Mouse (Mus musculus) layer of hippocampus, adult 2 months (tissue): ENCODE data around the gene Mipol1. TPM values are rescaled to one million over a fixed set of nuclear protein-coding genes. Genes with fewer than 3 reads are reported as not detected.
A peak's percentile ranks its signal among the peaks of the same experiment; 100 is the strongest.

ENCODE experiments used
- DNase-seq, 2 experiments: peaks; one replicate each; pipeline ENCODE4 v3.0.0; 2022; ENCODE audit warnings: low spot score in 2 of 2
- H3K27ac ChIP-seq: fragments of 200-600 bp; 2 replicates; pipeline ENCODE4 v1.8.1; 2022
- H3K4me3 ChIP-seq: fragments of 200-600 bp; 2 replicates; pipeline ENCODE4 v1.8.1; 2022; ENCODE audit warnings: mild to moderate bottlenecking
- CTCF ChIP-seq: fragments of 200-600 bp; conservative IDR thresholded peaks from 2 replicates; pipeline ENCODE4 v1.8.1; 2022; ENCODE audit warnings: antibody characterized with exemption, mild to moderate bottlenecking, moderate library complexity
- total RNA-seq, 2 experiments: library from RNA; stranded (reverse); gene quantifications; 2 replicates each; pipeline ENCODE4 v1.2.3; 2021

Gene Mipol1
- total RNA-seq, 2 experiments from 2014 or later, result 6.3 to 7.6 TPM

DNA sequence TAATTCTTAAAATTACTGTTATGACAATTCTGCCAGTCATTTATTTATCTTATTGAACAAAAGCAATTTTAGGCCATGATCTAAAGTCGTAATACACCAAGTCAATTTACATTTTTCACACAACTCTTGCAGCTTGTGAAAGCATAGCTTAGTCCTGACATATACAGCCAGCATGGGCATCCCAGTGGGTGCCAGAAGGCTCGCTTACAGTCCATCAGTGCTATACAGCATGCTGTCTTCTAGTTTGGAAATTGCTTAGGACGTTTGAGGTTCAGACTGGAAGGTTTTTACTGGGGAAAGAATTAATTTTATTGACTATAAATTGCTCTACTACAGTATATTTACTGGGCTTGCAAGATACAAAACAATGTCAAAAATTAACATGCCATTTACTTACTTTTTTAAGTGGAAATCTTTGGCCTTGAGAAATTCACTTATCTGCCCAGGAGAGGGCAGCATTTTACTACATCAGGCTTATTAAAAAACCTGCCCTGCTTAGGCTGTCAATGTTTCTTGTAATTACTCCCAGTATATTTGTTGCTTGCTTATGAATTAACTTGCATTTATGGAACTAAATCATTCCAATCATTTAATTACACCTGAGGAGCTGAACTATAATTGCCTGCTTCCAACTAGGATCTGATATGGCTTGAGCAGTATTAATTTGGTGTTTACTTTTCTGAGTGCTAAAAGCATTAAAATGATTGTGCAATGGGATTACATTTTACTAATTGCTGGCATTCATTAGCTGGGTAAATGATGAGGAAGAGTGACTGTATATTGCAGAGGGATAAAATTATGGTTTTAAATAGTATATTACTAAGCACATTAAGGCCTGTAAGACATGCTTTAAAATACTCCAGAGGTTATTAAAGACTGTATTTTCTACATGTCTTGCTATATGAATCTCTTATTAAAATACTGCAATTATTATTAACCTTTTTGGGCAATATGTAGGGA, 51.2 kb downstream of the Mipol1 start:
- peak; percentile 88 for TF ChIP-seq CTCF
- H3K27ac ChIP-seq, result no peak overlapping the region
- no peak overlapping the region for H3K4me3 ChIP-seq
- peak; percentile 16 to 48 for DNase-seq

DNA sequence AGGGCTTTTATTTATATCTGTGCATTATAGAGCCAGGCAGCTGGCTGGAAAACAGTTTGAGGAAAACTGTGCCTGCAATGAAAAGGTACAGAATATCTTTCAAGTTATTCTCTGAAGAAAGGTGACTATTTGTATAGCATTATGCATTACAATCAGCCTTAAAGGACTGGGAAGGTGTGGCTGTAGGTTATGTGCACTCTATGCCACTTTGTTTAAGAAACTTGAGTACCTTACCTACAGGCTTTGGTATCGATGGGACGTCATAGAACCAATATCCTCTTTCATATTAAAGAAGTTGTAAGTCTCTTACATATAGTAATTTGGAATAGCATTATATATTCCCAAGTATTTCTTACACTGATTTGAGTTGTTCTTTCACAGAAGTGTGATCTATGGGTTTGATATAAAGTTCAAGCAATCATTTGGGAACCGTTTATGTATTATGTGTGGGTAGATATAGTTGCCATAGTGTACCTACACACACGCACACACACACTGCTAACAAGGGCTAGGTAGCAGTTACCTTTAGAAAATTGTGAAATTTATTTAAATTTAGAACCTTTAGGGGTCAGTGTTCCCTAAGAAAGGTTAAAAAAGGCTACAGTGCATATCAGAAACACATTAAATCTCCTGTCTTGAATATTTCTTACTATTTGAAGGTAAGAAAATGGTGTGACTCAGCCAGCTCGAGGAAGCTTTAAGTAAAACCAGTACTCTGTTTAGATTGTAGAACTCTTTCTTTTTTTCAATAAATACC, 55.3 kb downstream of the Mipol1 start:
- no peak overlapping the region for H3K27ac ChIP-seq

DNA sequence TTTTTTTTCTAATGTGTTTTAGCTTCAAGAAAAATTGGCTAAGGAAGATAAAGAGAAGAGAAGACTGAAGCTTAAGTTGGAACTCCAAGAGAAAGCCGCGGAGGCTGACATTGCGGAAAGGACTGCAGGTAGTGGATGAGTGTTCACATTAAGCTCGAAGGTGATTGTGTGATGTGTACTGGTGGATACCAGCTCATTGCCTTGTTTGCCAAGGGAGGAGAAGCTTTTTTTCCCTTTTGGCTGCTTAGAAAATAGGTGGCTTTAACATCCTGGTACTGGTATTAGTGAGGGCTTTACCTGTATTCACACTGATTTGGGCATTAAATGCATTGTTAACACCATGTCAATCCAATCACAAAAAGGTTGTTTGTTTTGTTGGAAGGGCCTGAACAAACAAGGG, 77.1 kb downstream of the Mipol1 start:
- no peak for DNase-seq
- no peak overlapping the region for H3K27ac ChIP-seq
- H3K4me3 ChIP-seq, result no peak overlapping the region
- no peak for TF ChIP-seq CTCF

More for the DNA sequence above, 55.3 kb downstream of the Mipol1 start:
- no peak overlapping the region for H3K4me3 ChIP-seq
- peak; percentile 8; the same call in 1 of the 2 replicates for TF ChIP-seq CTCF
- DNase-seq, result no peak

DNA sequence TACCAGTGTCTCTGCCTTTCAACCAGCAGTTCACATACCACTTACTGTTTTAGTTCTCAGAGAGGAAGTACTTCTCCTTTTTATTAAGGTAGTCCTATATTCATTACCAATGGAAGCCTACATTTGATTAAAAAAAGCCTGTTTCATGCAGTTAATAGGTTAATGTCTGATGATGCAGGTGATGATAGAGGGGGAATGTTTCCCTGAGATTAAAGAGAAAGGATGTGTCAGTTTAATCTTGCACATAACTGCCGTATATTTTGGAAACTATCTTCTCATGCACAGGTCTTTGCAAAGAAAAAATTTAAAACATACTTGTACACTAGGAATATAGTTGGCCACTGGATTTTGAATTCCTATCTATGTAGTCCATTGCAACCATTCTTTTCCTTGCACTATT, 77.5 kb downstream of the Mipol1 start:
- H3K4me3 ChIP-seq, result no peak overlapping the region
- no peak for TF ChIP-seq CTCF
- no peak overlapping the region for H3K27ac ChIP-seq
- no peak for DNase-seq

DNA sequence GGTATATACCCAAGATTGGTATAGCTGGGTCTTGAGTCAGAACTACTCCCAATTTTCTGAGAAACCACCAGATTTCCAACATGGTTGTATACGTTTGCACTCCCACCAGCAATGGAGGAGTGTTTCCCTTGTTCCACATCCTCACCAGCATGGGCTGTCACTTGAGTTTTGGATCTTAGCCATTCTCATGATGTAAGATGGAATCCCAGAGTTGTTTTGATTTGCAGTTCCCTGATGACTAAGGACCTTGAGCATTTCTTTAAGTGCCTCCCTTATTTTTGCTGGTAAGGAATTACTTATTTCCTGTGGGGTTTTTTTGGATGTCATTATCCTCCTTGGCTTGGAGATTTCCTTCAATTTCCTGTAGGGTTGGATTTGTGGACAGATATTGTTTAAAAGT, 108.8 kb downstream of the Mipol1 start:
- no peak overlapping the region for H3K27ac ChIP-seq
- no peak overlapping the region for H3K4me3 ChIP-seq
- TF ChIP-seq CTCF, result no peak
- DNase-seq, result no peak

DNA sequence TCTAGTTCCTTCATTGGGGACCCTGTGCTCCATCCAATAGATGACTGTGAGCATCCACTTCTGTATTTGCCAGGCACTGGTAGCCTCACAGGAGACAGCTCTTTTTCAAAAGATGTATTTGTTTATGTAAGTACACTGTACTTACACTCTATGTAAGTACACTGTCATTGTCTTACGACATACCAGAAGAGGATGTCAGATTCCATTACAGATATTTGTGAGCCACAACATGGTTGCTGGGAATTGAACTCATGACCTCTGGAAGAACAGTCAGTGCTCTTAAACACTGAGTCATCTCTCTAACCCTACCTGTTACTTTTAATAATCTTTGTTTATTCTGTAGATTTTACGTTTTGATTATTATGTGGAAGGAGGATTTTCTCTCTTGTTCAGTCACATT, 109.9 kb downstream of the Mipol1 start:
- H3K27ac ChIP-seq, result no peak overlapping the region
- no peak for DNase-seq
- no peak for TF ChIP-seq CTCF
- H3K4me3 ChIP-seq, result no peak overlapping the region

DNA sequence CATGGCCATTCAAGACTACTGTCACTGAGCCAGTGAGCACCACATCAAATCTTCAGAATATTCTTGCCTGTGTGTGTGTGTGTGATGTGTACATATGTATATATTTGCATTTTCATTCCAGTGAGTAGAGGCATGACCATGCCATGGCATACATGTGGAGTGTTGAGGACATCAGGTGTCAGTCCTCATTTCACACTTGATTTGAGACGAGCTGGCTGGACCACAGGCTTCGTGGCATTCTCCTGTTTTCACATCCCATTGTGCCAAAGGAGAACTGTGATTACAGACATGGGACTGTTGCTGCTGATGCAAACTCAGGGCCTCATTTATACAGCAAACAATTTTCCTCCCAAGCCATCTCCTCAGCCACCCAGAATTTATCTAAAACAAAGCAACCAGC, 132.5 kb downstream of the Mipol1 start:
- Histone ChIP-seq H3K27ac (no peak overlapping the region), H3K4me3 (no peak overlapping the region)
- TF ChIP-seq CTCF, result no peak
- no peak for DNase-seq

DNA sequence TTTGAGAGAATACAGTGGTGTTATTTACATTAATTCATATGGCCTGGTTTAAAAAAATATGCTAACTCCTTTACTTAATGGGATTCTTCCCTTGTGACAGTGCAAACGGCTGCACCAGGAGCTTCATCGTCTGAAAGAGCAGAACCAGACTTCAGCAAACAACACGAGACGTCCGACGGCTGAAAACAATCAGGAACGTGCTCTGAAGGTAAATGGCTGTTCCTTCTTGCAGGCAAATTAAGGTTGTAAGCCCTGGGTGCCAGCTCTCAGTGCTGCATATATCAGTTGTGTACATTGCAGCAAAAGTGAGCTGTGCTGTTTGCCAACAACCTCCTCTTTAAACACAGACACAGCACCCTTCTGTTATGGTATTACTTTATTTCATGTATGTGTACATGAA, 133.8 kb downstream of the Mipol1 start:
- DNase-seq, result no peak
- no peak for TF ChIP-seq CTCF

DNA sequence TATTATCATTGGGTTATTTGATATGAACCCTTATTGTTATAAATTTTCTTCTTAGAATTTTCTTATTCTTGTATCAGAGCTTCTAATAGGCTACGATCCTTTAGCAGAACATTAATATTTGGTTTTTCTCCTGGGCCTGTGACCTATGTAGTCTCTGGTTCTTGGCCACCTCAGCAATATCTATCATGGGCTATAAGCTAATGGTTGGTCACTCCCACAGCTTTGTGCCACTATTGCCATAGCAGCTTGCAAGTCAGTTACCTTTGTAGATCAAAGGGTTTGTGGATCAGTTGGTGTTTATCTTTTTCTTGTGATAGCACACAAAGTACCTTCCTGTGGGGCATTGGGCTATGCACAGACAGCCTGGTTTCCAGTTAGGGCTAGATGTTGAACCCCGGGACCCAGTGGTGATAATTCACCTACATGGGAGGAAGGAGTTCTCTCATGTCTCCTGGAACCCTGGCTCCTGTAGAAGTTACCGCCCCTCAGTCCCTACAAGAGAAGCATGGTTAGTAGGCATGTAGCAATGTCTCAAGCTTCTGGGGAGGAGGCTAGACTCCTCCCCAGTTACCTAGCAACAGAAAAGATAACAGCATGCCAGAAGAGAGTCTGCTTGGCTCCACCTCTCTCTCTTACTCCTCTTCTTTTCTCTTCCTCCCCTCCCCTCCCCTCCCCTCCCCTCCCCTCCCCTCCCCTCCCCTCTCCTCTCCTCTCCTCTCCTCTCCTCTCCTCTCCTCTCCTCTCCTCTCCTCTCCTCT, 141.7 kb downstream of the Mipol1 start:
- Histone ChIP-seq H3K27ac (no peak overlapping the region), H3K4me3 (no peak overlapping the region)
- TF ChIP-seq CTCF, result no peak
- DNase-seq, result no peak

More for the DNA sequence above, 133.8 kb downstream of the Mipol1 start:
- Histone ChIP-seq H3K4me3 (no peak overlapping the region), H3K27ac (no peak overlapping the region)

DNA sequence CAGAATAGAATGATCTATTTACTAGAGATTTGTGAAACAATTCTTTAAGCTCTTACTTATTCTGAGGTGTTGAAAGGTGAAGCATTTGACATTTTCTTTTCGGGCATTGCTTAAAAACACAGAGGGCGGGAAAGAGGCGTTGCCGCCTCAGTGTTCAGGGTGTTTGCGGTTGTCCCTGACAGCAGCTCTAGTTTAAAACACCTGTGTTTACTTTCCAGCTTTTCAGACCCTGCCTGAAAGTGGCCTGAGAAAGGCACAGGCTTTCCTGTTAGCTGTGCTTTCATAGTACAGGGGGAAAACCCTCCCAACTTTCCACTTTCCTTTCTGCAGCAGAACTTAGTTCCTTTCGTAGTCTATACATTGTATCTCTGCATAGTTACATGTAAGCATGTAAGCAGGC, 152.6 kb downstream of the Mipol1 start:
- H3K4me3 ChIP-seq, result no peak overlapping the region
- no peak for TF ChIP-seq CTCF
- H3K27ac ChIP-seq, result no peak overlapping the region
- DNase-seq, result no peak

DNA sequence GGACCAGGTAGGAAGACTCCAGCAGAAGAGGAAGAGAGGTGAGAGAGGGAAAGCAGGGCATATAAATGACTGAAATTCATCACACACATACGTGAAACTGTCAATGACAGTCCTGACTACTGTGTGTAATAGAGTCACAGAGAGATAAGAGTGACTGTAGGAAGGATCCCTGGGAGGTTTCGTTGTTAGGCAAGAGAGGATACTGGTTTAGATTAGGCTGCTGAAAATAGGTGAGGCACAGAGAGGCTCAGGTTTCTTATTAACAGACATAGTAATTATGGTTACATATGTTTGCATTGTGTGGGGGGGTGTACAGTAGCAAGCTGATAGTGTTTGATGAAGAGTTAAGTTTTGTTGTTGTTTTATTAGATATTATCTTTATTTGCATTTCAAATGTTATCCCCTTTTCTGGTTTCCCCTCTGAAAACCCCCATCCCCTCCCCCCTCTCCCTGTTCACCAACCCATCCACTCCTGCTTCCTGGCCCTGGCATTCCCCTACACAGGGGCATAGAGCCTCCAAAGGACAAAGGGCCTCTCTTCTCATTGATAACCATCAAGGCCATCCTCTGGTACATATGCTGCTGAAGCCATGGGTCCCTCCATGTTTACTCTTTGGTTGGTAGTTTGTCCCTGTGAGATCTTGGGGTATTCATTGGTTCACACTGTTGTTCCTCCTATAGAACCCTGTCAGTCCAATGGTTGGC, 157.5 kb downstream of the Mipol1 start:
- no peak for TF ChIP-seq CTCF
- no peak overlapping the region for H3K4me3 ChIP-seq
- no peak for DNase-seq

DNA sequence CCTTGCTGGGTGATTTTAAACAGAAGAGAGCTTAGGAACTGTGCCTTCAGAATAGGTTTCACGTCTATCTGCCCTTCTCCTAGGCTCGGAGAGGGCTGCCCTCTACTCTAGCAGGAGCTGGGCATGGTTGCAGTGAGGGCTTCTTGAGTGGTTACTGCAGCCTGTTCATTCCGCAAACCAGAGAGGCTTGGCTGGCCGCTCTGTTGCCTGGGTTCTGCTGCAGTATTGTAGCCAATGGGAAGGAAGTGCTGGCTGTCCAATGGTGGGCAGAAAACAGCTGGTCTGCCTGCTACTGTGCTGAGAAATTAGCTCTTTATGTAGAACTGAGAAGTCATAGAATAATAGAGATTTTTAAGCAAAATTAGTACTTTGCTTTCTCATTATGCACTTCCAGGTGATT, 169.3 kb downstream of the Mipol1 start:
- no peak overlapping the region for H3K4me3 ChIP-seq
- H3K27ac ChIP-seq, result no peak overlapping the region
- no peak for TF ChIP-seq CTCF
- DNase-seq, result no peak

More for the DNA sequence above, 157.5 kb downstream of the Mipol1 start:
- H3K27ac ChIP-seq, result no peak overlapping the region
